In genomic region chr2:147710593-147711265, GRCm38 (mm10) we compare ENCODE assay signal across 15 mouse cellular contexts.
DNase-seq lines count a peak whose midpoint lies in the region; ATAC-seq and TF ChIP-seq lines count a peak whose summit lies in the region.
"Had no signal": no experiment of that assay in that cellular context is flagged by ENCODE, and none has a peak within 500 bp of the region (broad histone marks: within the 10 kb centered on the region; RNA-seq: fewer than 3 reads in every experiment).

No protein-coding gene starts in this region.

- H3K36me3 ChIP-seq in heart, embryonic 10.5 days = no peaks in the 10 kb centered on the region
- no peaks in the 10 kb centered on the region for H3K36me3 ChIP-seq in lung, embryonic 16.5 days (ENCODE audit: control insufficient read depth, insufficient read depth, low read length)
- H3K36me3 ChIP-seq in heart, adult 2 months (ENCODE audit: control insufficient read depth, insufficient read depth, low read length) = no peaks in the 10 kb centered on the region
- H3K36me3 ChIP-seq in limb, embryonic 14.5 days (ENCODE audit: control insufficient read depth, insufficient read depth, low read length) = no peaks in the 10 kb centered on the region
- H3K36me3 ChIP-seq: embryonic facial prominence, embryonic 12.5 days; midbrain, embryonic 15.5 days had no signal

- no peak overlapping the region for H3K4me2 ChIP-seq in lung, embryonic 16.5 days (ENCODE audit: low read depth, low read length)
- H3K4me2 ChIP-seq in limb, embryonic 14.5 days (replicated peaks; ENCODE audit: low read depth, low read length, severe bottlenecking) = no peak overlapping the region
- H3K4me2 ChIP-seq: embryonic facial prominence, embryonic 12.5 days; midbrain, embryonic 15.5 days had no signal

- DNase-seq in heart, adult 11 months = peak; percentile 89
- DNase-seq in heart, embryonic 10.5 days (ENCODE audit: low spot score) = no peak
- no peak for DNase-seq in lung, postnatal 36 days
- DNase-seq in heart, adult 2 months = peak; percentile 23 to 45
- DNase-seq in limb, embryonic 14.5 days (ENCODE audit: low spot score) = peak; percentile 33
- DNase-seq in MN1 (ENCODE audit: low spot score) = no peak
- DNase-seq in thymus, adult 18-20 months = no peak
- DNase-seq: adrenal gland, postnatal 14 days; cerebellum, adult 2 months had no signal

- WGBS in heart, embryonic 10.5 days = 38% methylated on average over 8 of the region's 8 CpGs
- 41% methylated on average over 8 of the region's 8 CpGs for WGBS in lung, embryonic 16.5 days
- 22% methylated on average over 8 of the region's 8 CpGs for WGBS in heart, adult 2 months
- WGBS in limb, embryonic 14.5 days = 31% methylated on average over 8 of the region's 8 CpGs

- H3K79me2 ChIP-seq in heart, adult 2 months (replicated peaks; ENCODE audit: control insufficient read depth, insufficient read depth, low read length) = no peaks in the 10 kb centered on the region

- no peak overlapping the region for H3K4me3 ChIP-seq in heart, embryonic 10.5 days
- no peak overlapping the region for H3K4me3 ChIP-seq in lung, embryonic 16.5 days (ENCODE audit: low read length)
- H3K4me3 ChIP-seq in heart, adult 2 months = no peak overlapping the region
- H3K4me3 ChIP-seq in limb, embryonic 14.5 days (replicated peaks; ENCODE audit: low read length) = no peak overlapping the region
- H3K4me3 ChIP-seq: embryonic facial prominence, embryonic 12.5 days; left cerebral cortex, adult 2 months; midbrain, embryonic 15.5 days had no signal

- H3K27ac ChIP-seq in heart, embryonic 10.5 days = no peak overlapping the region
- H3K27ac ChIP-seq in lung, embryonic 16.5 days (ENCODE audit: low read length) = no peak overlapping the region
- no peak overlapping the region for H3K27ac ChIP-seq in heart, adult 2 months
- H3K27ac ChIP-seq in limb, embryonic 14.5 days (replicated peaks; ENCODE audit: low read depth, low read length) = no peak overlapping the region
- H3K27ac ChIP-seq: embryonic facial prominence, embryonic 12.5 days; left cerebral cortex, adult 2 months; liver, embryonic 14.5 days; midbrain, embryonic 15.5 days had no signal

- intact Hi-C loops in heart, adult 2 months (cut with DNase I) = no loop called here

- H3K4me1 ChIP-seq in heart, embryonic 10.5 days = no peaks in the 10 kb centered on the region
- peaks cover 9% of the 10 kb centered on the region for H3K4me1 ChIP-seq in lung, embryonic 16.5 days (replicated peaks; ENCODE audit: control insufficient read depth, insufficient read depth, low read length)
- H3K4me1 ChIP-seq in heart, adult 2 months (ENCODE audit: control insufficient read depth, insufficient read depth, low read length) = no peaks in the 10 kb centered on the region; the same call in 1 of the 2 replicates
- peaks cover 18% of the 10 kb centered on the region; the same call in 1 of the 2 replicates for H3K4me1 ChIP-seq in limb, embryonic 14.5 days (ENCODE audit: control insufficient read depth, insufficient read depth, low read length)
- H3K4me1 ChIP-seq: midbrain, embryonic 15.5 days had no signal

- no peaks in the 10 kb centered on the region for H3K27me3 ChIP-seq in heart, embryonic 10.5 days (ENCODE audit: insufficient read depth, poor library complexity, severe bottlenecking)
- H3K27me3 ChIP-seq in lung, embryonic 16.5 days (ENCODE audit: control insufficient read depth, insufficient read depth, low read depth, low read length) = no peaks in the 10 kb centered on the region
- no peaks in the 10 kb centered on the region for H3K27me3 ChIP-seq in heart, adult 2 months (ENCODE audit: control insufficient read depth, insufficient read depth, low read length)
- peaks cover 9% of the 10 kb centered on the region; the same call in 1 of the 2 replicates for H3K27me3 ChIP-seq in limb, embryonic 14.5 days (ENCODE audit: control insufficient read depth, insufficient read depth, low read length)
- H3K27me3 ChIP-seq: embryonic facial prominence, embryonic 12.5 days; midbrain, embryonic 15.5 days; Patski had no signal

- H3K9ac ChIP-seq in lung, embryonic 16.5 days (ENCODE audit: low read length) = no peak overlapping the region
- no peak overlapping the region for H3K9ac ChIP-seq in heart, adult 2 months (ENCODE audit: low read depth, low read length)
- no peak overlapping the region for H3K9ac ChIP-seq in limb, embryonic 14.5 days (ENCODE audit: low read depth, low read length, severe bottlenecking)
- H3K9ac ChIP-seq: embryonic facial prominence, embryonic 12.5 days; liver, embryonic 14.5 days; midbrain, embryonic 15.5 days had no signal

- ATAC-seq in lung, embryonic 16.5 days (ENCODE audit: low read depth) = peak; percentile 68
- peak; percentile 23; the same call in 1 of the 2 replicates for ATAC-seq in limb, embryonic 14.5 days (ENCODE audit: low FRiP score, low read depth)
- ATAC-seq: midbrain, embryonic 15.5 days; Patski had no signal

- no peak for TF ChIP-seq CTCF in heart, adult 2 months (IDR thresholded peaks at IDR 0.05)

- TF ChIP-seq POLR2A in heart, adult 2 months (IDR thresholded peaks at IDR 0.05; ENCODE audit: insufficient read depth, low read depth, low read length) = no peak
- TF ChIP-seq POLR2A in limb, embryonic 14.5 days (IDR thresholded peaks at IDR 0.05; ENCODE audit: borderline replicate concordance, extremely low read depth, insufficient read depth, insufficient read length) = no peak

- H3K9me3 ChIP-seq in heart, embryonic 10.5 days = no peaks in the 10 kb centered on the region
- H3K9me3 ChIP-seq in lung, embryonic 16.5 days (ENCODE audit: control insufficient read depth, low read length) = no peaks in the 10 kb centered on the region
- H3K9me3 ChIP-seq in limb, embryonic 14.5 days (ENCODE audit: control insufficient read depth, low read length) = no peaks in the 10 kb centered on the region
- H3K9me3 ChIP-seq: embryonic facial prominence, embryonic 12.5 days; midbrain, embryonic 15.5 days had no signal

- no peak for TF ChIP-seq EP300 in heart, adult 2 months (IDR thresholded peaks at IDR 0.05; ENCODE audit: insufficient read depth, low read depth, low read length)

Comparison
In these comparisons a context has a peak if more than half of its experiments do, and no peak if none do; other contexts are left out.
1. DNase-seq: peak in heart, adult 11 months (single experiment), heart, adult 2 months (2 of 2) and limb, embryonic 14.5 days (single experiment); none in heart, embryonic 10.5 days (single experiment), lung, postnatal 36 days (single experiment), MN1 (single experiment) and thymus, adult 18-20 months (0 of 2).